Mouse (Mus musculus) lung, postnatal 0 days (tissue): ENCODE results near the gene Stx8. TPM values are rescaled to one million over a fixed set of nuclear protein-coding genes. Genes with fewer than 3 reads are reported as not detected.

Experiments
- ATAC-seq: fragments of 200-750 bp; cut with Nextera tagmentation; 2 replicates; pipeline ENCODE4 v1.8.0; 2017; ENCODE audit warnings: moderate library complexity
- DNase-seq: peaks from one replicate; pipeline ENCODE4 v3.0.0-alpha.2; 2016; ENCODE audit warnings: low spot score
- H3K27ac ChIP-seq: fragments of 300-500 bp; sonication (generic); 2 replicates; pipeline ENCODE4 v1.5.1; 2014; ENCODE audit warnings: antibody characterized with exemption, mild to moderate bottlenecking, low read length, mixed read lengths
- H3K27me3 ChIP-seq: fragments of 300-500 bp; sonication (generic); replicated peaks from 2 replicates; pipeline ENCODE4 v1.6.1; 2014; ENCODE audit warnings: low read length, mixed read lengths; ENCODE audit not compliant: insufficient read depth
- H3K36me3 ChIP-seq: fragments of 300-500 bp; sonication (generic); 2 replicates; pipeline ENCODE4 v1.6.1; 2014; ENCODE audit warnings: low read length, mixed read lengths; ENCODE audit not compliant: insufficient read depth
- H3K4me1 ChIP-seq: fragments of 300-500 bp; sonication (generic); 2 replicates; pipeline ENCODE4 v1.6.1; 2014; ENCODE audit warnings: antibody characterized with exemption, low read depth, low read length, mixed read lengths; ENCODE audit not compliant: insufficient read depth
- H3K4me2 ChIP-seq: fragments of 300-500 bp; sonication (generic); replicated peaks from 2 replicates; pipeline ENCODE4 v1.6.1; 2014; ENCODE audit warnings: low read depth, mild to moderate bottlenecking, low read length, moderate library complexity, mixed read lengths
- H3K4me3 ChIP-seq: fragments of 300-500 bp; sonication (generic); 2 replicates; pipeline ENCODE4 v1.5.1; 2014; ENCODE audit warnings: low read depth, low read length
- H3K9ac ChIP-seq: fragments of 300-500 bp; sonication (generic); replicated peaks from 2 replicates; pipeline ENCODE4 v1.6.1; 2014; ENCODE audit warnings: low read depth, mild to moderate bottlenecking
- H3K9me3 ChIP-seq: fragments of 300-500 bp; sonication (generic); 2 replicates; pipeline ENCODE4 v1.6.1; 2016; ENCODE audit warnings: low read length, mixed read lengths
- CTCF ChIP-seq: IDR thresholded peaks from 2 replicates; pipeline ENCODE4 v1.5.1; 2016; ENCODE audit warnings: antibody characterized with exemption, mild to moderate bottlenecking
- EP300 ChIP-seq: IDR thresholded peaks from 2 replicates; pipeline ENCODE4 v1.6.1; 2016; ENCODE audit warnings: antibody characterized with exemption, mild to moderate bottlenecking, control low read depth
- WGBS: fragments of 180-500 bp; shearing (Covaris S2); extraction: QIAGEN DNeasy Blood & Tissue Kit; methylation state at CpG from one replicate; pipeline ENCODE4 v1.1.7; 2014; 5-methylcytosine and 5-hydroxymethylcytosine counted together
- polyA plus RNA-seq: library from polyadenylated mRNA; unstranded; fragments of >200 nt; fragmentation: Nextera tagmentation; extraction: Ambion mirVana; gene quantifications from 2 replicates; pipeline ENCODE4 v1.2.1, GENCODE M21; 2015

Gene Stx8
- polyA plus RNA-seq, 1 experiment from 2014 or later: 72.5 TPM

GRCm38 (mm10) chr11:68091975-68092759, 126.2 kb downstream of the Stx8 start:
- no peaks in the 10 kb centered on the region for H3K27me3 ChIP-seq
- TF ChIP-seq EP300 (no peak), CTCF (no peak)
- H3K4me3 ChIP-seq: no peak overlapping the region
- WGBS: 55% methylated on average over 3 of the region's 3 CpGs
- no peaks in the 10 kb centered on the region for H3K36me3 ChIP-seq
- no peaks in the 10 kb centered on the region for H3K9me3 ChIP-seq
- H3K4me1 ChIP-seq: no peaks in the 10 kb centered on the region
- no peak overlapping the region for H3K9ac ChIP-seq
- no peak overlapping the region for H3K4me2 ChIP-seq
- peak; percentile 47 for DNase-seq
- H3K27ac ChIP-seq: no peak overlapping the region
- no peak for ATAC-seq

- no peaks in the 10 kb centered on the region for H3K4me1 ChIP-seq
- no peak for ATAC-seq
- TF ChIP-seq CTCF (no peak), EP300 (no peak)
- no peak overlapping the region for H3K27ac ChIP-seq
- no peaks in the 10 kb centered on the region for H3K27me3 ChIP-seq
- 94% methylated on average over 1 of the region's 1 CpGs for WGBS
- DNase-seq: no peak
- no peak overlapping the region for H3K9ac ChIP-seq
- no peak overlapping the region for H3K4me3 ChIP-seq
- no peak overlapping the region for H3K4me2 ChIP-seq
- no peaks in the 10 kb centered on the region for H3K9me3 ChIP-seq
- no peaks in the 10 kb centered on the region for H3K36me3 ChIP-seq
Measured at GRCm38 (mm10) chr11:68101598-68101997, 135.6 kb downstream of the Stx8 start.

- no peak overlapping the region for H3K4me3 ChIP-seq
- H3K4me2 ChIP-seq: no peak overlapping the region
- no peaks in the 10 kb centered on the region for H3K9me3 ChIP-seq
- WGBS: 83% methylated on average over 4 of the region's 4 CpGs
- H3K27ac ChIP-seq: no peak overlapping the region
- H3K9ac ChIP-seq: no peak overlapping the region
- no peak for DNase-seq
- H3K27me3 ChIP-seq: no peaks in the 10 kb centered on the region
- H3K36me3 ChIP-seq: no peaks in the 10 kb centered on the region
- TF ChIP-seq CTCF (no peak), EP300 (no peak)
- H3K4me1 ChIP-seq: no peaks in the 10 kb centered on the region
- no peak for ATAC-seq
Measured at GRCm38 (mm10) chr11:68103480-68103879, 137.5 kb downstream of the Stx8 start.

- Histone ChIP-seq H3K4me3 (no peak overlapping the region), H3K27me3 (no peaks in the 10 kb centered on the region), H3K4me2 (no peak overlapping the region), H3K4me1 (no peaks in the 10 kb centered on the region), H3K36me3 (no peaks in the 10 kb centered on the region), H3K9ac (no peak overlapping the region), H3K9me3 (no peaks in the 10 kb centered on the region), H3K27ac (no peak overlapping the region)
- TF ChIP-seq CTCF (no peak), EP300 (no peak)
- DNase-seq (no peak), ATAC-seq (no peak)
- 87% methylated on average over 3 of the region's 3 CpGs for WGBS
Measured at GRCm38 (mm10) chr11:68106053-68106452, 140.1 kb downstream of the Stx8 start.

GRCm38 (mm10) chr11:68113454-68114100, 147.6 kb downstream of the Stx8 start:
- 35% methylated on average over 11 of the region's 11 CpGs for WGBS
- no peak overlapping the region for H3K27ac ChIP-seq
- H3K4me1 ChIP-seq: no peaks in the 10 kb centered on the region
- no peak overlapping the region for H3K9ac ChIP-seq
- ATAC-seq (peak; percentile 77), DNase-seq (peak; percentile 84)
- peak; percentile 30; the same call in 1 of the 2 replicates for TF ChIP-seq EP300
- TF ChIP-seq CTCF: no peak
- no peaks in the 10 kb centered on the region for H3K9me3 ChIP-seq
- H3K4me2 ChIP-seq: no peak overlapping the region
- H3K4me3 ChIP-seq: no peak overlapping the region
- H3K27me3 ChIP-seq: no peaks in the 10 kb centered on the region
- H3K36me3 ChIP-seq: no peaks in the 10 kb centered on the region

- no peak overlapping the region for H3K9ac ChIP-seq
- DNase-seq (peak; percentile 24), ATAC-seq (peak; percentile 40)
- H3K36me3 ChIP-seq: no peaks in the 10 kb centered on the region
- H3K9me3 ChIP-seq: no peaks in the 10 kb centered on the region
- TF ChIP-seq CTCF: peak; percentile 63
- no peak for TF ChIP-seq EP300
- H3K4me1 ChIP-seq: no peaks in the 10 kb centered on the region
- WGBS: 45% methylated on average over 6 of the region's 6 CpGs
- no peak overlapping the region for H3K4me3 ChIP-seq
- H3K4me2 ChIP-seq: no peak overlapping the region
- no peak overlapping the region for H3K27ac ChIP-seq
- no peaks in the 10 kb centered on the region for H3K27me3 ChIP-seq
Measured at GRCm38 (mm10) chr11:68114202-68114601, 148.2 kb downstream of the Stx8 start.
